Mouse (Mus musculus): ENCODE measurements around the gene Rnf208.

The Rnf208 gene

GRCm38 (mm10) chr2:25224766-25225752 lies 17.0 kb upstream of the Rnf208 start:
- DNase-seq (ENCODE audit: low spot score) = peak; percentile 99

- no peak for DNase-seq (ENCODE audit: low spot score)
Measured at GRCm38 (mm10) chr2:25225811-25226379, 16.2 kb upstream of the Rnf208 start.

DNA sequence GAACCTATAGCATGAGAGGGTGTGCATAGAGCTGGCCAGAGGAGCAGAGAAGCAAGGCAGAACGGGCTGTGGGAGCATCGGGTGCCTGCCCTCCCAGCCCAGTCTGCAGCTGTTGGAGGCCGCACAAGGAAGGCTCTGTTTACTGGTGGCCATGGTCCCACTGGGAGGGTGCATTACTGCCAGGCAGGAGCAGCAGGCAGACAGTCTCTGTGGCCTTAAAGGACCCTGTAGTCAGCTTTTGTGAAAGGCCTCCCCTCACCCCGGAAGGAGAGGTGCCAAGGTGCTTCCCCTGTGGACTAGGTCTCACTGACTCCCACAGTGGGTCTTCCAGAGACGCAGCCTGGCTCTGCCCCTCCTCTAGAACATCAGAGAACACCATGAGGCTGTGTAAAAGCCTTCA lies 15.2 kb upstream of the Rnf208 start:
- peak; percentile 62 for DNase-seq (ENCODE audit: low spot score)

- DNase-seq (ENCODE audit: low spot score) = no peak
Measured at GRCm38 (mm10) chr2:25227406-25227805, 14.6 kb upstream of the Rnf208 start.

GRCm38 (mm10) chr2:25228431-25228889 lies 13.6 kb upstream of the Rnf208 start:
- peak; percentile 92 for DNase-seq (ENCODE audit: low spot score)

- no peak for DNase-seq (ENCODE audit: low spot score)
Measured at GRCm38 (mm10) chr2:25228995-25229530, 13.0 kb upstream of the Rnf208 start.

DNA sequence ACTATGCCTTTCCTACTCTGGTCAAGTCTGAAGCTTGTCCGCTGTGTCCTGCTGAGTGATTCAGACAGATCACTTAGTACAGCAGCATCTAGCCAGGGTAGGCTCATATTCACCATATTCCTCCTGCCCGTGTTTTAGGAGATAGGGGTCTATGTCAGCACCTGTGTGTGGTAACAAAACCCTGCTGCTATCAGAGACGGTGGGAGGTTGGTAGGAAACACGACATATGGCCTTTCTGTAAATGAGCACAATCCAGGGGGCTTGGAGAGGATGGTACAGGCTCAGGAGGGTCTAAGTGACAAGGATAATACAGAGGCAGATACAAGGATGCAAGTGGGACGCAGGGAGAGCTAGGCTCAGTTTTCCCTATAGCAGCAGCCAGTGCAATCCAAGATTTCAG lies 12.5 kb upstream of the Rnf208 start:
- no peak for DNase-seq (ENCODE audit: low spot score)

DNA sequence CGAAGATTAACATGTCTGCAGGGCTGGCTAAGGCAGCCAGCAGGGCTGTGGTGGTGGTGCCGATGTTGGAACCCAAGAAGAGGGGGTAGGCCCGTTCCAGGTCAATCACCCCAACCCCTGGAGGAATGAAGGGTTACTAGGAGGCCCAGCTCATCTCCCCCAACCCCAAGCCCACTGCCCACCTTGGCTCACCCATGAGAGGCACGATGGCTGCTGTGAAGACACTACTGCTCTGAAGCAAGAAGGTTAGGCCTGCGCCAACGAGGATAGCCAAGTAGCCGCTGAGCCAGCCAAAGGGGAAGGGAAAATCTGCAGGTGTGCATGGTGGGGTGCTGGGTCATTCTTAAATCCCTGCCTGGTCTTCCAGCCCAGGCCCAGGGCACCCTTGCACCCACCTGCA lies 11.5 kb upstream of the Rnf208 start:
- DNase-seq (ENCODE audit: low spot score) = no peak

- no peak for DNase-seq (ENCODE audit: low spot score)
Measured at GRCm38 (mm10) chr2:25231038-25231437, 11.0 kb upstream of the Rnf208 start.

DNA sequence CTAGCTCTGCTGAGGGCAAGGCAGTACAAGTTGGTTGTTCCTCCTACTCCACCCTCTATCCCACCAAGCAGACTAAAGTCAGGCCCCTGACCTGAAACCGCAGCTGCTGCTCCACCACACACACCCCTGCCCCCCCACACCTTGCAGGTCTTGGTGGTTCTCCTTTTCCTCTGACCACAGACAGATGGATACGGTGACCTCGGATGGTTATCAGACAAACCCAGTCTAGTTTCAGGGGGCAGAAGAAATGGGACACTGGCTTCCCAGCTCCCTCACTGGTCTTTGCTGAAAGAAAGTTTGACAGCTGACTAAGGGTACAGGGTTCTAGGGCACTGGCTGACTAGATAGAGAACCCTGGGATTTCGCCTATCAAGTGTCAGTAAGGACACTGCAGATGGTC lies 8.6 kb upstream of the Rnf208 start:
- DNase-seq (ENCODE audit: low spot score) = no peak

DNA sequence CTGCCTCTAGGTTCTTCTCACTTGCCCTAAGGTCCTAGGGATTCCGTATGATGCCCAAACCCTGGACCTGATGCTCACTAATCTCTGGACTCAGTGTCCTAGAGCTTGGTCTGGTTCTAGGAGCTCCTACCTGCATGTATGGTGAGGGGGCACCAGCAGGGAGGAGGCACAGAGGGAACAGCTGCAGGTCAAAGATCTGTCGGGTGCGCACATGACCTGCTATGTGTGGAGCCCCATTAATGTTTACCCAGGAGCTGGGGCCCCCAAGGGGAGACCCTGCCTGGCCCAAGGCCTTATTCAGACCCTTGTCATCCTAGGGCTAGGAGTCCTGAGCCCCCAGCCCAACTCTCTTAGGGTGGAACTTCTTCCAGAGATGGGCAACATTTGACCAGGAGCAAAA lies 8.0 kb upstream of the Rnf208 start, which contains the start of gene Slc34a3:
Gene Slc34a3, minus strand, starts transcription at position 315 of the 400 bp plus-strand sequence.
- no peak for DNase-seq (ENCODE audit: low spot score)

DNA sequence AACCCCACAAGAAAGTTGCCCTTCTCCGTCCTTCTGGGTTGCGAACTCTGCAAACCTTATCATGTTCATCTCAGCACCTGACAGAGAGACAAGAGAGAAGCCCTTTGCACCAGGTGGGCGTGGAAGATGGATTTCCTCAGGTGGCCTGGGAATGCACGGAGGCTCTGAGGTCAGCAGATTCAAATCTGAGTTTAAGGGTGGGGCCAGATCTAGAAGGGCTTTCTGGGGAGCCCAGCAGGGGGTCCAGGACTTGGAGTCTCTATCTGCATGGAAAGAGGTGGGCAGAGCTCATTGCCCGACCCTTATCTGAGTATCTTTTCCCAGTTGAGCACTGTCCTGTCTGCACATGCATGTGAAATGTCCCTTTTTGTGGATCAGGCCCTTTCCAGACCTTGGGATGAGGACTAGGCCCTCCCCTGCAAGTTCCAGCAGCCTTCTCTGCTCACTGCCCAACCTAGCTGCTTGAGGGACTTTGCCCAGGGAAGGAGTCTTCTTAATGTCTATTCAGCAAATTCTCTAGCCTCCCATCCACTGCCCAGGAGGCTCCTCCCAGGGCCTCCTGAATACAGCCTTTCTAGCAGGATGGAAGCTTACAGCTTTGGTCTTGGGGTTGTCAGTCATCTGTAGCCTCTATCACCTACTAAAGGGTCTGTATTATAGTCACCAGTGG lies 7.4 kb upstream of the Rnf208 start:
- no peak for DNase-seq (ENCODE audit: low spot score)

- no peak for DNase-seq (ENCODE audit: low spot score)
Measured at GRCm38 (mm10) chr2:25236614-25237013, 5.4 kb upstream of the Rnf208 start, which contains the start of gene Rnf224. Gene Rnf224, minus strand, starts transcription at chr2:25236787.

DNA sequence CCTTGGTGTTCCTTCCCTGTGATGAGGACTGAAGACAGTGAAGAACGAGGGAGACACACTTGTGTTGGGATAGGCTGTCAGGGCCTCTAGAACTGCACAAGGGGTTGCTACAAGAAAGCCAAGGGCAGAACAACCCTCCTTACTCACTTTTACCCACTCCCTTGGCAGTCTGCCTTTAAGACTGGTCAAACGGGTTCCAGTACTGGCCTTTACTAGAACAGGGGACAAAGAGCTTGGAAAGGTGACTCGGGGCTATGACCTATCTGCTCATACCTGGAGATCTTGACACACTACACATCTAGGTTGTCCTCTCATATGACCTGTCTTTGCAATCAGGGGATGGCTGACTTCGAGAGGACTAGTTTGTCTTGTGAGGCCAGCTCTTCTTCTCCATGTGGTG lies 4.5 kb upstream of the Rnf208 start:
- no peak for DNase-seq (ENCODE audit: low spot score)

DNA sequence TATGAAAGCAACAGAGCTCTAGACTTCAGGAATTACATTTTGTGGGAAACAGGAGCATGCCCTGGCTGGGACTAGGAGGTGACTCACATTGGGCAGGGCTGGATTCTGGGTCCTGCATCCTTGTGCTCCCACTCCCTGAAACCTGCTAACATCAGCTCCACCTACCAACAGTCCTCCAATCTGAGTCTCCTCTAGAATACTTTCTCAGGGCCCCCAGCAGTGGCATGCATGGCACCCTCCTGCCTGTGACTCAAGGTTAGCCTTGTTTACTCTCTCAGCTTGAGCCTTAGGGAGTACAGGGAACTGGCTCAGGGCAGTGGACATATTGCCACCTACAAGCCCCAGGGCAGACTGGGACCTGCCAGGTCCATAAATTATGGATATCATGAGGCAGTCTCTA lies 3.9 kb upstream of the Rnf208 start:
- no peak for DNase-seq (ENCODE audit: low spot score)

- no peak for DNase-seq (ENCODE audit: low spot score)
Measured at GRCm38 (mm10) chr2:25239766-25240165, 2.3 kb upstream of the Rnf208 start.

DNA sequence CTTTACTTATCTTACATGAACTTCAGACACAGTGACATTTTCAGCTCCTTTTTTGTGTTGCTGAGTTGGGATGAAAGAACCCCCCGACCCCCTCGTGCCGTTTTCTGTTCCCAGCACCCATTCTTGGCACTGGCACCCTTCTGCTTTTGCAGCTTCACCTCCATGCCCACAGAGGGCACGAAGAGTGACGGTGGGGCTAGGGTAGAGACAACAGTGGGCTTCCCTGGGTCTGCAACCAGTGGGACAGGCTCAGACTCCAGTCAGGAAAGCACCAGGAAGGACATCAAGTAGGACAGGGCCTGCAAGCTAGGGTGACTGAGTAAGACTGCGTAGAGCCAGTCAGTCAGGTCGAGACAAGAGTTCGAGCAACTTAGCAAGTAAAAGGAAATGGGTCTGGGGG lies 1.7 kb upstream of the Rnf208 start:
- DNase-seq (ENCODE audit: low spot score) = no peak

DNA sequence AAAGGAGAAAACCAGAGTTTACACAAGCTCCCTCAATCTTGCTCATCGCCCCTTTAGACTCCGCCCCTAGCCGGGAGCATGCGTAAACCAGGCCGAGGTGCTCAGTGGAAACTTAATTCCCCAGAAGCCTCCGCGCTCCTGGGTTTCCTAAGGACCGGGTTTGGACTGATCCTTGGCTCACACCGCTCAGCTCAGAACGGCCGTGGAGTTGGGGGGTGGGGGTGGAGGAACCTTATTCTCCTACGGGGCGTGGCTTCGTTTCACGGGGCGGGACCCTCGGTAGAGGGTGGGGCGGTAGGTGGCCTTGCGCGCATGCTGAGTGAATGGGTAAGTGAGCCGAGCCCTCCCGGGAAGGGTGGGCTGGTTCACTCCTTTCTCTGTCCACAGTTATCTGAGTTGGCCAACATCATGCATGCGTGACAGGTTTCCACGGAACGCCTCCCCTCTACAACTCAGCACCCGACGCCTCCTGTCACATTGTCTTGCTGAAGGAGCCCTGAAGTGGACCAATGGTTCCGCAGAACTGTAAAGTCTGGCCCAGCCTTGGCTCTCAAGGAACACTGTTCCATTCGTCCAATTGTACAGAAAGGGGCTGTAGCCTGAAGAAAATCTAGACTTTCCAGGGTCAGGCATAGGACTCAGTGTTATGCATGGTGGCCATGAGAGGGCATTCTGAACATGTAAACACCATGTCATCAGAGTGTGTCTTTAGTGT lies 1.2 kb upstream of the Rnf208 start:
- DNase-seq (ENCODE audit: low spot score) = no peak

DNA sequence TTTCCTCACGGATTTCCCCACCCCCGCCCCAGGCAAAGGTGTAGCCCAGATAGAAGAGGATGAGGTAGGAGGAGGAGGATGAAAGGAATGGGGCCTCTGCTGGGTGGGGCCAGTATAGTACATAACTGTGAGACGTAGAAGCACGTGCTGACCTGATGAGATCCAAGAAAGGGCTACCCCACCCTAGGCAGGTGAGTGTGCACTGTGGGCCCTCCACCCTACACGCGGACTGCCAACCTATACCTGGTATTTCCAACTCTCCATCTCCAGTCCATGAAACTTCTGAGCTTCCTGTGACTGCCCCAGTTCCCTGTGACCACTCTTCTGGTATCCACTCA lies 648 bp upstream of the Rnf208 start:
- no peak for DNase-seq (ENCODE audit: low spot score)

DNA sequence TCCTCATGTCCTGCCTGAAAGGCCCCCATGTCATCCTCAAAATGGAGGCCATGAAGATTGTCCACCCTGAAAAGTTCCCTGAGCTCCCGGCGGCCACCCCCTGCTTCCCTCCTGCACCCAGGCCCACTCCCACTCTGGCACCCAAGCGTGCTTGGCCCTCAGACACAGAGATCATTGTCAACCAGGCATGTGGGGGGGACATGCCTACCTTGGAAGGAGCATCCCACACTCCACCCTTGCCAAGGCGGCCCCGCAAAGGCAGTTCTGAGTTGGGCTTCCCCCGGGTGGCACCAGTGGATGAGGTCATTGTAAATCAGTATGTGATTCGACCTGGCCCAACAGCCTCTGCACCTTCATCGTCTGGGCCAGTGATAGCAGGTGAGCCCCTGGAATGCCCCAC lies 1.3 kb downstream of the Rnf208 start:
- no peak for DNase-seq (ENCODE audit: low spot score)

DNA sequence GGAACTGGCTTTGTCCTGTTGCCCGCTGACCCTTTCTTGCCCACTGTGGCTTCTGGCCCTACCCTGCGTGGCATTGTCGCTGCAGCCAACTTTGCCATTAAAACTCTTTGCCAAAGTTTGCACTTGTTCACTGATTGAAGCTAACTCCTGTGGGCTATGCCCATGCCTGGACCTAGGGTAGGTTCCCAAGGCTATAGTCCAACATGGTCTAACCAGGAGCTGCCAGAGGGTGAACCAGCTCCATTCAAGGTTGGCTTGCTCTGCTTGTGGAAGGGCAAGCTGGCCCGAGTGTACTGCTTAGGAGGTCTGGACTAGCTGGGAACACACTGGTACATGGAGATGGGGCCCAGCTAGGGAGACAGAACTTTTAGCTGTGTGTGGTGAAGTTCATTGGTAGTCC lies 2.1 kb downstream of the Rnf208 start:
- no peak for DNase-seq (ENCODE audit: low spot score)

Data from adipocyte (in vitro differentiated cells).